Mouse (Mus musculus) forebrain, embryonic 16.5 days (tissue): ENCODE measurements around the gene Elavl3. TPM values are rescaled to one million over a fixed set of nuclear protein-coding genes. Genes with fewer than 3 reads are reported as not detected.
A peak's percentile ranks its signal among the peaks of the same experiment; 100 is the strongest.
"Not testable (repeated sequence)": the region's sequence is repeated elsewhere in the genome, so short reads cannot be mapped to it uniquely, and the experiment has no call there.

ENCODE experiments used
- ATAC-seq: fragments of 200-750 bp; cut with Nextera tagmentation; 2 replicates; pipeline ENCODE4 v1.8.0; 2017; ENCODE audit warnings: mild to moderate bottlenecking, moderate library complexity
- H3K27ac ChIP-seq: fragments of 300-500 bp; sonication (generic); 2 replicates; pipeline ENCODE4 v1.5.1; 2014; ENCODE audit warnings: low read length, control low read depth
- H3K27me3 ChIP-seq: fragments of 300-500 bp; sonication (generic); replicated peaks from 2 replicates; pipeline ENCODE4 v1.6.1; 2014; ENCODE audit warnings: low read length; ENCODE audit not compliant: control insufficient read depth, insufficient read depth
- H3K36me3 ChIP-seq: fragments of 300-500 bp; sonication (generic); 2 replicates; pipeline ENCODE4 v1.6.1; 2014; ENCODE audit not compliant: control insufficient read depth, insufficient read depth
- H3K4me1 ChIP-seq: fragments of 300-500 bp; sonication (generic); replicated peaks from 2 replicates; pipeline ENCODE4 v1.6.1; 2014; ENCODE audit warnings: low read length; ENCODE audit not compliant: control insufficient read depth, insufficient read depth
- H3K4me2 ChIP-seq: fragments of 300-500 bp; sonication (generic); 2 replicates; pipeline ENCODE4 v1.6.1; 2014; ENCODE audit warnings: mild to moderate bottlenecking, low read length, control low read depth
- H3K4me3 ChIP-seq: fragments of 300-500 bp; sonication (generic); replicated peaks from 2 replicates; pipeline ENCODE4 v1.5.1; 2014; ENCODE audit warnings: mild to moderate bottlenecking, low read length, control low read depth
- H3K9ac ChIP-seq: fragments of 300-500 bp; sonication (generic); replicated peaks from 2 replicates; pipeline ENCODE4 v1.6.1; 2014; ENCODE audit warnings: low read depth, low read length, control low read depth
- H3K9me3 ChIP-seq: fragments of 300-500 bp; sonication (generic); 2 replicates; pipeline ENCODE4 v1.6.1; 2016; ENCODE audit warnings: low read length; ENCODE audit not compliant: control insufficient read depth
- WGBS: fragments of 180-500 bp; shearing (Covaris S2); extraction: QIAGEN DNeasy Blood & Tissue Kit; methylation state at CpG from one replicate; pipeline ENCODE4 v1.1.7; 2014; 5-methylcytosine and 5-hydroxymethylcytosine counted together
- polyA plus RNA-seq: library from polyadenylated mRNA; unstranded; fragments of >200 nt; fragmentation: Nextera tagmentation; extraction: Ambion mirVana; gene quantifications from 2 replicates; pipeline ENCODE4 v1.2.1, GENCODE M21; 2015

Gene Elavl3
- polyA plus RNA-seq, 1 experiment from 2014 or later = 101 TPM

DNA sequence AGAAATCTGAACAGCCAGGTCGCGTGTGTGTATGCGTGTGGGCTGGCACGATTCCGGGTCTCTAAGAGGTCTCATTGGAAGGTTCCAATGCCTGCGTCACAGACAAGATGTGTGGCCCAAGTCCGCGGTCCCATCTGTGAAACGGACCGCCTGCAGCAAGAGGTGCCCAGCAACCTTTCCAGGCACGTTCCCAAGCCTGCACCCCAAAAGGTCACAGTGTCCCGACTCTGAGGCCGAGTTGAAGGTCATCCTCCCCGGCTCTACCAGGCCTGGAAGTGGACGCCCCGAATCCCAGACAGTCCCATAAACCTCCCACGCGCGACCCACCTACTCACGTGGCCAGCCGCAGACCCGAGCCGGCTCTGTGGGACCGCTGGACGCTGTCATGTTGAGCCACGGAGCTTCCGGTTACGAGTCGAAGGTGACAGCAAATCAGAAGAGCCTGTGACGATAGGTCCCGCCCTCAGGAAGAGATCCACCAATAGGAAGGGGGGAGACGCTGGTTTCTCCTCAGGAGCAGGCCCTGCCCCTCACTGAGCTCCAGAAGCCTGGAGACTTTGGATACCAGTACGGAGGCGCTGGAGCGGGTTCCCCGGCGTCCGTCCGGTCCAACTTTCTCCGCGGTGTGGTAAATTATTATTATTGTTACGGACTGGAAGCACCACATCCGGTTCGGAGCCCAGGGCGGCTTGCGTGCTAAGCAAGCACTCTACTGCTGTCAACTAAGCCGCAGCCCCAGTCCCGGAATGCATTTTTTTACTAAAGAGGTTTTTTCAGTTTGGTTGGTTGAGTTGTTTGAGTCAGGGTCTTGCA lies 33.4 kb upstream of the Elavl3 start, which contains the start of gene Ecsit:
Gene Ecsit, minus strand, starts transcription at position 417 of the 813 bp plus-strand sequence.
- H3K27me3 ChIP-seq = no peaks in the 10 kb centered on the region
- H3K4me3 ChIP-seq = peak within 1 kb of the TSS; percentile 96
- ATAC-seq = peak; percentile 100
- peak within 1 kb of the TSS; percentile 82 for H3K4me2 ChIP-seq
- H3K27ac ChIP-seq = peak within 1 kb of the TSS; percentile 70; the same call in 1 of the 2 replicates
- H3K9ac ChIP-seq = peak within 1 kb of the TSS; percentile 81
- H3K9me3 ChIP-seq = no peaks in the 10 kb centered on the region
- under 1% methylated on average over 48 of the region's 48 CpGs for WGBS
- H3K36me3 ChIP-seq = no peaks in the 10 kb centered on the region
- peaks cover 11% of the 10 kb centered on the region for H3K4me1 ChIP-seq

DNA sequence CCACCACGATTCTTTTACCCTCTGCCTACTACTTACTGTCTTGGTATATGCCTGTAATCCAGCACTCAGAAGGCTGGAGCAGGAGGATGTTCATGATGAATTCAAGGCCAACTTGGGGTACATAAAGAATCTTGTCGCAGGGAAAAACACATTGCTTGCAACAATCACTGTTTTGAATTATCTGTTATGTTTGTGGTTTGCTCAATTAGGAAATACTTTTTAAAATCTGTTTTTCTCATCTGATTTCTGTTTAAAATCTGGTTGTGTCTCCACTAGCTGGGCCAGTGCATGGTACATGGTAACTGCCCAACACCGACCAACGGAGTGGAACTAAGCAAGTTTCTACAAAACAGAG lies 32.8 kb upstream of the Elavl3 start:
- Histone ChIP-seq H3K27me3 (no peaks in the 10 kb centered on the region), H3K4me3 (peak overlapping the region; percentile 96), H3K4me2 (peak overlapping the region; percentile 82), H3K9ac (peak overlapping the region; percentile 81), H3K36me3 (no peaks in the 10 kb centered on the region), H3K4me1 (peaks cover 11% of the 10 kb centered on the region), H3K9me3 (no peaks in the 10 kb centered on the region), H3K27ac (peak overlapping the region; percentile 31; the same call in 1 of the 2 replicates)
- ATAC-seq = no peak
- 34% methylated on average over 4 of the region's 4 CpGs for WGBS

DNA sequence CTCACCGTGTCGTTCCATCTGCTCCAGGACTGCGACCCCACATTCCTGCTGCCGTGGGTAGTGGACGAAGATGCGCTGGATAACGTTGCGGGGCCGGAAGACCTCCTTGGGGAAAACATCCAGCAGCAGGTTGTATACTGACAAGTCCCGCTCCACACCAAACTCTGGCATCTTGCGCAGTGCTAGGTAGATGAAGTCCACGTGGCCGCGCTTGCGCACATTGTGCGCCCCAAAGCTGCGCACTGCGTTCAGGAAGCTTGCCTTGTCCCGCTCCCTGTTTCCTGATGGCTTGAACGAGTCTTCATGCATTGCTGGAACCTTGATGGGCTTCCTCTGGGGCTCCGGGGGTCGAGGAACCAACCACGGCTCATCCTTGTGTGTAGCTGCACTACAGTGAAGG lies 24.4 kb upstream of the Elavl3 start:
- H3K4me3 ChIP-seq = no peak overlapping the region
- WGBS = 95% methylated on average over 23 of the region's 23 CpGs
- H3K4me1 ChIP-seq = peaks cover 7% of the 10 kb centered on the region
- ATAC-seq = no peak
- no peaks in the 10 kb centered on the region for H3K9me3 ChIP-seq
- H3K27ac ChIP-seq = no peak overlapping the region
- H3K4me2 ChIP-seq = no peak overlapping the region
- H3K36me3 ChIP-seq = no peaks in the 10 kb centered on the region; the same call in 1 of the 2 replicates
- H3K9ac ChIP-seq = no peak overlapping the region
- H3K27me3 ChIP-seq = no peaks in the 10 kb centered on the region

DNA sequence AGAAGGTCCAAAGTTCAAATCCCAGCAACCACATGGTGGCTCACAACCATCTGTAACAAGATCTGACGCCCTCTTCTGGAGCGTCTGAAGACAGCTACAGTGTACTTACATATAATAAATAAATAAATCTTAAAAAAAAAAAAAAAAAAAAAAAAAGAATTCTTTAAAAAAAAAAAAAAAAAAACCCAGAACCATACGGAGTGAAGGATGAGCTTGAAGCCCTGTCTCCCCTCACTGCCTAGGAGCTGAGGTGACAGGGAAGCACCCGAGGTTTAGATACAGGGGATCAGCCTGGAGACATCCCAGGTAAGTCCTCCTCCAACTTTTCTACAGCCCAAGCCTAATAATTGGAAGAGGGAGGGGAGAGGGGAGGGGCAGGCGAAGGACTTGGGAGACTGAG lies 24.0 kb upstream of the Elavl3 start:
- not testable (repeated sequence) for H3K4me2 ChIP-seq, H3K27ac ChIP-seq, ATAC-seq, H3K4me3 ChIP-seq, H3K9ac ChIP-seq, H3K4me1 ChIP-seq, H3K9me3 ChIP-seq, H3K27me3 ChIP-seq, H3K36me3 ChIP-seq
- 97% methylated on average over 3 of the region's 5 CpGs for WGBS

DNA sequence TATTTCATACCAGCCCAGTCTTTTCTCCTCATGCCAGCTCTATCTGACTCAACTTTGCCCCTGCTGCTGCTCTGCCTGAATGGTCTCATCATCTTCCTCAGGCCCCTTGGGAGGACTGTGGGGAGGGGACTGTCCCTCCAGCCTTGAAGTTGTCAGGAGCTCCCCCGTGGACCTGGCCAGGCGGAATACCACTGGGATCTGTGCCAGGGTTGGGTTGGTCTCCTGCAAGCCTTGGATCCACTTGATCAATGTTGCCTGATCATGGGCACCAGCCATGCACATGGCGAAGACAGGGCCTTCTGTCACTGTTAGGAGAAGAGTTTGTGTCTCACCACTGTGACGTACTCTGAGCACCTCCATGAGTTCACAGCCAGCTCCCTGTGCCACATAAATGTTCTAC lies 20.5 kb upstream of the Elavl3 start:
- Histone ChIP-seq H3K9me3 (no peaks in the 10 kb centered on the region), H3K27me3 (no peaks in the 10 kb centered on the region), H3K36me3 (no peaks in the 10 kb centered on the region; the same call in 1 of the 2 replicates), H3K9ac (no peak overlapping the region), H3K27ac (no peak overlapping the region), H3K4me1 (peaks cover 18% of the 10 kb centered on the region), H3K4me2 (no peak overlapping the region), H3K4me3 (no peak overlapping the region)
- ATAC-seq = no peak
- 90% methylated on average over 4 of the region's 4 CpGs for WGBS

DNA sequence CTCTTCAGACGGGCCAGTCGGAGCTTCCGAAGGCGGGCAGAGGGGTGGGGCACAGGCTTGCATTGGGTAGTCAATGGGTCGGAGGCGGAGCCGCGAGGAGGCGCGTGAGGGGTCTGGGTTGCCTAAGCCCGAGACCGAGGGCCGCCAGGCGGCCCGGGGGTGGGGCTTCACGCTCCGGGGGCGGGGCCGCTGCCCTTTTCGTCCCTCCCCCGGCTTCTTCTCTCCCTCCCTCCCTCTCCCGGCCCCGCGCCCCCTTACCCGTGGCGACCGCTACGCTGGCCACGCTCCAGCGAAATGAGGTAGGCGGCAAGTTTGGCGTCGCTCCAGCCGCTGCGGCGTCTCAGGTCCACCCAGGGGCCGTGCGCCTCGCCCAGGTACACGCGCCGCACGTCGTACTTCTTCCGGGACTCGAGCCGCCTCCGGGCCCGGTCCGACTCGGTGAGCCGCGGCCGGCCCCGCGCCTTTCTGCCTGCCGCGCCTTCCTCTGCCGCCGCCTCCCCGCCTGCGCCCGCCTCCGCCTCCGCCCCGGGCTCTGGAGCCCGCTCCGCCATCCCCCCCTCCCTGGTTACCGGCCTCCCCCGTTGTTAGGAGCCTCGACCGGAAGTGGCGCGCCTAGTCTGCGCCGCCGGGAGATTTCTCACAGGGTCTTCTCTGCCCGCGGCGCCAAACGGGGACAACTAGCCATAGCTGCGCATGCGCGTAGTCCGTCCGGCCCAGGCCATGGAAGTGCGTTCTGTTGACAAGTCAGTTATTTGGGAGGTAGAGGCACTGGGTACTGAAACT lies 19.2 kb upstream of the Elavl3 start, which contains the start of the genes Gm49318 and Zfp653:
Gene Gm49318, minus strand, starts transcription at position 469 of the 783 bp plus-strand sequence.
Gene Zfp653, minus strand, starts transcription at position 586 of the 783 bp plus-strand sequence.
- Histone ChIP-seq H3K27ac (peak within 1 kb of the TSS; percentile 96), H3K4me2 (peak within 1 kb of the TSS; percentile 67), H3K9ac (peak within 1 kb of the TSS; percentile 93), H3K4me3 (peak within 1 kb of the TSS; percentile 80), H3K9me3 (no peaks in the 10 kb centered on the region), H3K36me3 (no peaks in the 10 kb centered on the region; the same call in 1 of the 2 replicates), H3K4me1 (peaks cover 18% of the 10 kb centered on the region), H3K27me3 (no peaks in the 10 kb centered on the region)
- under 1% methylated on average over 78 of the region's 87 CpGs for WGBS
- peak; percentile 98 for ATAC-seq

DNA sequence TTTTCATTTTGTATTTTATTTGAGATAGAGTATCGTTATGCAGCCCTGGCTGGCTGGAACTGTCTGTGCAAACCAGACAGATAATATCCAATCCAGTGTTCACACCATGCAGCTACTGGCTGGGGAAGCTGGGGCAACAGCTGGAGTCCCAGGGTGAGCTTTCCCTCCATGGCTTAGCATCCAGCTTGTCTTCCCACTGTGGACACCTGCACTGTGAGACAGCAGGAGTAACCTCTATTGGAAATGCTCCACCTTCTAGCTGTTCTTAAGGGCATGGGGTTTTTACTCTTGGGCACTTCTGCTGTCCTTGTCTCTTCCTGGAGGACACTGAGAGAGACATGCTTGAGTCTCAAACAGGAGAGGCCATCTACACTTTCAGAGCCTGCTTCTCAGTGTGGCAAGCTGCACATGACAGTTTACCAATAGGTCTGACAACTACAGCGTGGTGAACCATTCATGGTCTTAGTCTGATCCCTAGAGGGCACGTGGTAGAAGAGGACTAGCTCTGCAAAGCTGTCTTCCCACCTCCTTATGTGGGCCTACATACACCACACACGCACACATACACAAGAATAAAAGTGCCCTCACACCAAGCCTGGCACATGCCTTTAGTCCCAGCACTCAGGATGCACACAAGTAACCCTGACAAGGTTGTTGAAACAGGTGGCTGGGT lies 18.2 kb upstream of the Elavl3 start:
- peak; percentile 6 for ATAC-seq
- H3K9me3 ChIP-seq = no peaks in the 10 kb centered on the region
- H3K4me2 ChIP-seq = peak overlapping the region; percentile 67
- peak overlapping the region; percentile 34; the same call in 1 of the 2 replicates for H3K27ac ChIP-seq
- H3K36me3 ChIP-seq = peaks cover 6% of the 10 kb centered on the region
- no peaks in the 10 kb centered on the region for H3K27me3 ChIP-seq
- H3K4me1 ChIP-seq = peaks cover 18% of the 10 kb centered on the region
- peak overlapping the region; percentile 93; the same call in 1 of the 2 replicates for H3K9ac ChIP-seq
- H3K4me3 ChIP-seq = peak overlapping the region; percentile 80
- WGBS = 61% methylated on average over 4 of the region's 4 CpGs

DNA sequence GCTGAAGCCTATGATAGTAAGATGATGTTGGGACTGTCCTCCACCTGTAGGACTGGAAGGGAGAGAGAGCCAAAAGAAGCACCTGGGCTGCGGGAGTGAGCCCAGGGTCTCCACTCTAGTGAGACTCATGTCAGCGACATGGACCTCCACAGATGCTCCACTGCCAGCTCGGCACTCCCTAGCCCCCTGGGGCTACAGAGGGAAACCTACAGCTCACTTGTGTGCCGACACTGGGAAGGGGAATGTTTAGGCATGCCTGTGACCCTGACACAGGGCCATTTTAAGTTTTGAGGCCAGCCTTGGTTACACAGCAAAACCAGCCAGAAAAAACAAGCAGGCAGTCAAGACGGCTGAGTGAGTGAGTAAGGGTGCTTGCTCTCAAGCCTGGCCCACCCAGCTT lies 15.4 kb upstream of the Elavl3 start:
- ATAC-seq = no peak
- Histone ChIP-seq H3K4me2 (no peak overlapping the region), H3K4me3 (no peak overlapping the region), H3K9ac (no peak overlapping the region), H3K27ac (no peak overlapping the region), H3K36me3 (peaks cover 16% of the 10 kb centered on the region), H3K4me1 (peaks cover 17% of the 10 kb centered on the region), H3K9me3 (no peaks in the 10 kb centered on the region), H3K27me3 (no peaks in the 10 kb centered on the region)
- WGBS = 85% methylated on average over 5 of the region's 5 CpGs

DNA sequence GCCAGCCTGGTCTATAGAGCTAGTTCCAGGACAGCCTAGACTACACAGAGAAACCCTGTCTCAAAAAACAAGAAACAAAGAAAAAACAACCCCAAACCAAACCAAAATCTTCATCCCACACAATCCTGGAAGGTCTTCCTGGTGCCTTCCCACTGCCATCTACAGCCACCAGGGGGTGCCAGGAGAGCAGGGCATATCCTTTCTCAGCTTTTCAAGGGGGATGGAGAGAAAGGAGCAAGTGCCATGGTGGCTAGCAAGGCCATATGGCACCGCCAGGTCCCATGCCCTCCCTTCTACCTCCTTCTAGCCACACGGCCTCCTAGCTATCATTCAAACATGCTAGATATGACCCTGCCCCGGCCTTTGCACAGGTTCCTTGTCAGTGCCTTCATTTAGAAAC lies 14.6 kb upstream of the Elavl3 start:
- no peak overlapping the region for H3K27ac ChIP-seq
- peaks cover 16% of the 10 kb centered on the region for H3K36me3 ChIP-seq
- no peak for ATAC-seq
- no peak overlapping the region for H3K9ac ChIP-seq
- H3K4me2 ChIP-seq = no peak overlapping the region
- H3K4me1 ChIP-seq = peaks cover 10% of the 10 kb centered on the region
- 79% methylated on average over 3 of the region's 3 CpGs for WGBS
- H3K9me3 ChIP-seq = no peaks in the 10 kb centered on the region
- no peaks in the 10 kb centered on the region for H3K27me3 ChIP-seq
- no peak overlapping the region for H3K4me3 ChIP-seq
